Mouse (Mus musculus) C2C12 (cell line): ENCODE measurements around the gene Rad51b. TPM values are rescaled to one million over a fixed set of nuclear protein-coding genes. Genes with fewer than 3 reads are reported as not detected.

Experiments used
- H3K27me3 ChIP-seq: one replicate; pipeline ENCODE4 v1.6.1; 2011; ENCODE audit not compliant: control insufficient read depth, insufficient read depth, insufficient read length
- H3K36me3 ChIP-seq: one replicate; pipeline ENCODE4 v1.6.1; 2011; ENCODE audit not compliant: control insufficient read depth, insufficient read depth
- H3K4me3 ChIP-seq: one replicate; pipeline ENCODE4 v1.5.1; 2011; ENCODE audit warnings: mild to moderate bottlenecking, control low read depth; ENCODE audit not compliant: poor library complexity, insufficient read depth, severe bottlenecking
- H3K79me2 ChIP-seq: one replicate; pipeline ENCODE4 v1.6.1; 2011; ENCODE audit not compliant: control insufficient read depth, insufficient read depth
- H3K79me3 ChIP-seq: one replicate; pipeline ENCODE4 v1.6.1; 2011; ENCODE audit warnings: low read depth, control low read depth
- H3ac ChIP-seq: one replicate; pipeline ENCODE3; 2011; ENCODE audit warnings: low read depth; ENCODE audit not compliant: control insufficient read depth, insufficient read length
- CEBPB ChIP-seq: IDR thresholded peaks from one replicate; pipeline ENCODE4 v1.6.1; 2011; ENCODE audit warnings: low read depth, mild to moderate bottlenecking, control low read depth, moderate library complexity
- CTCF ChIP-seq: IDR thresholded peaks from one replicate; pipeline ENCODE4 v1.5.1; 2011; ENCODE audit not compliant: control insufficient read depth, insufficient read depth, insufficient read length
- FOSL1 ChIP-seq: IDR thresholded peaks from one replicate; pipeline ENCODE4 v1.8.0; 2011; ENCODE audit warnings: mild to moderate bottlenecking, low read length; ENCODE audit not compliant: poor library complexity, insufficient read depth, severe bottlenecking
- MAX ChIP-seq: IDR thresholded peaks from one replicate; pipeline ENCODE4 v1.6.1; 2011; ENCODE audit warnings: mild to moderate bottlenecking, control low read depth
- MYOD1 ChIP-seq: IDR thresholded peaks from one replicate; pipeline ENCODE4 v1.6.1; 2011; ENCODE audit warnings: low read depth; ENCODE audit not compliant: control insufficient read depth, insufficient read length
- MYOG ChIP-seq: IDR thresholded peaks from one replicate; pipeline ENCODE4 v1.6.1; 2011; ENCODE audit not compliant: control insufficient read depth, insufficient read length; ENCODE audit errors: extremely low read depth
- USF1 ChIP-seq: IDR thresholded peaks from one replicate; pipeline ENCODE4 v1.6.1; 2011; ENCODE audit warnings: low read depth, mild to moderate bottlenecking, control low read depth, moderate library complexity
- polyA plus RNA-seq: library from polyadenylated mRNA; unstranded; fragments of >200 nt; fragmentation: generic; extraction: Trizol; gene quantifications from one replicate; pipeline ENCODE4 v1.2.1, GENCODE M21; 2012; ENCODE audit warnings: missing spikeins

The Rad51b gene
- polyA plus RNA-seq, 1 experiment = 1.3 TPM

GRCm38 (mm10) chr12:79695832-79696434 is 398.9 kb downstream of the Rad51b start:
- H3K79me3 ChIP-seq = no peaks in the 10 kb centered on the region
- no peak overlapping the region for H3K4me3 ChIP-seq
- no peak overlapping the region for H3ac ChIP-seq
- no peaks in the 10 kb centered on the region for H3K36me3 ChIP-seq
- no peaks in the 10 kb centered on the region for H3K27me3 ChIP-seq
- H3K79me2 ChIP-seq = no peaks in the 10 kb centered on the region
- TF ChIP-seq CTCF (no peak), FOSL1 (no peak), USF1 (no peak), CEBPB (no peak), MAX (no peak), MYOG (no peak), MYOD1 (no peak)

- H3K36me3 ChIP-seq = no peaks in the 10 kb centered on the region
- no peaks in the 10 kb centered on the region for H3K27me3 ChIP-seq
- no peaks in the 10 kb centered on the region for H3K79me2 ChIP-seq
- TF ChIP-seq CEBPB (no peak), MAX (no peak), CTCF (no peak), USF1 (no peak), FOSL1 (no peak), MYOD1 (no peak), MYOG (no peak)
- no peaks in the 10 kb centered on the region for H3K79me3 ChIP-seq
- no peak overlapping the region for H3ac ChIP-seq
- no peak overlapping the region for H3K4me3 ChIP-seq
These were observed 406.5 kb downstream of the Rad51b start for GRCm38 (mm10) chr12:79703555-79703954.

GRCm38 (mm10) chr12:79705501-79706266 is 408.6 kb downstream of the Rad51b start:
- Histone ChIP-seq H3K79me3 (no peaks in the 10 kb centered on the region), H3K79me2 (no peaks in the 10 kb centered on the region), H3ac (no peak overlapping the region), H3K4me3 (no peak overlapping the region), H3K27me3 (no peaks in the 10 kb centered on the region), H3K36me3 (no peaks in the 10 kb centered on the region)
- TF ChIP-seq MAX (no peak), MYOG (no peak), USF1 (no peak), CEBPB (no peak), FOSL1 (no peak), CTCF (no peak), MYOD1 (no peak)

GRCm38 (mm10) chr12:79707565-79708422 is 410.7 kb downstream of the Rad51b start:
- TF ChIP-seq CTCF = no peak
- Histone ChIP-seq H3K4me3 (no peak overlapping the region), H3K36me3 (no peaks in the 10 kb centered on the region), H3K79me2 (no peaks in the 10 kb centered on the region), H3K27me3 (no peaks in the 10 kb centered on the region), H3ac (no peak overlapping the region), H3K79me3 (no peaks in the 10 kb centered on the region)

GRCm38 (mm10) chr12:79708423-79708733 is 411.3 kb downstream of the Rad51b start:
- Histone ChIP-seq H3K4me3 (no peak overlapping the region), H3K79me3 (no peaks in the 10 kb centered on the region), H3K79me2 (no peaks in the 10 kb centered on the region), H3K36me3 (no peaks in the 10 kb centered on the region), H3ac (no peak overlapping the region), H3K27me3 (no peaks in the 10 kb centered on the region)
- TF ChIP-seq MAX = no peak
- no peak for TF ChIP-seq MYOG
- no peak for TF ChIP-seq USF1
- TF ChIP-seq MYOD1 = no peak
- no peak for TF ChIP-seq FOSL1
- TF ChIP-seq CEBPB = no peak
- no peak for TF ChIP-seq CTCF
